Mouse (Mus musculus): ENCODE results near the gene Bicral. TPM values are rescaled to one million over a fixed set of nuclear protein-coding genes. Genes with fewer than 3 reads are reported as not detected.
A peak's percentile ranks its signal among the peaks of the same experiment; 100 is the strongest.
"Not testable (repeated sequence)": the region's sequence is repeated elsewhere in the genome, so short reads cannot be mapped to it uniquely, and the experiment has no call there.

Gene Bicral
- total RNA-seq, 2 experiments from 2014 or later, result 64.6 to 68.4 TPM

GRCm38 (mm10) chr17:46810672-46811071 lies 47.6 kb downstream of the Bicral start:
- ATAC-seq (replicated peaks; ENCODE audit: low FRiP score, poor library complexity, severe bottlenecking), result no peak

GRCm38 (mm10) chr17:46809131-46809830 lies 49.0 kb downstream of the Bicral start:
- no peak for ATAC-seq (replicated peaks; ENCODE audit: low FRiP score, poor library complexity, severe bottlenecking)

- no peak for ATAC-seq (replicated peaks; ENCODE audit: low FRiP score, poor library complexity, severe bottlenecking)
Measured at GRCm38 (mm10) chr17:46808376-46808775, 49.9 kb downstream of the Bicral start.

GRCm38 (mm10) chr17:46801761-46802160 lies 56.5 kb downstream of the Bicral start:
- ATAC-seq (replicated peaks; ENCODE audit: low FRiP score, poor library complexity, severe bottlenecking), result no peak

GRCm38 (mm10) chr17:46799680-46800079 lies 58.6 kb downstream of the Bicral start:
- no peak for ATAC-seq (replicated peaks; ENCODE audit: low FRiP score, poor library complexity, severe bottlenecking)

GRCm38 (mm10) chr17:46797386-46797785 lies 60.9 kb downstream of the Bicral start:
- no peak for ATAC-seq (replicated peaks; ENCODE audit: low FRiP score, poor library complexity, severe bottlenecking)

- no peak for ATAC-seq (replicated peaks; ENCODE audit: low FRiP score, poor library complexity, severe bottlenecking)
Measured at GRCm38 (mm10) chr17:46796743-46797142, 61.5 kb downstream of the Bicral start.

- no peak for ATAC-seq (replicated peaks; ENCODE audit: low FRiP score, poor library complexity, severe bottlenecking)
Measured at GRCm38 (mm10) chr17:46792963-46793362, 65.3 kb downstream of the Bicral start.

GRCm38 (mm10) chr17:46787974-46788373 lies 70.3 kb downstream of the Bicral start:
- not testable (repeated sequence) for ATAC-seq (replicated peaks; ENCODE audit: low FRiP score, poor library complexity, severe bottlenecking)

- no peak for ATAC-seq (replicated peaks; ENCODE audit: low FRiP score, poor library complexity, severe bottlenecking)
Measured at GRCm38 (mm10) chr17:46786952-46787351, 71.3 kb downstream of the Bicral start.

- ATAC-seq (replicated peaks; ENCODE audit: low FRiP score, poor library complexity, severe bottlenecking), result peak; percentile 22
Measured at GRCm38 (mm10) chr17:46783222-46783565, 75.1 kb downstream of the Bicral start.

- ATAC-seq (replicated peaks; ENCODE audit: low FRiP score, poor library complexity, severe bottlenecking), result peak; percentile 99
Measured at GRCm38 (mm10) chr17:46782341-46783221, 75.7 kb downstream of the Bicral start, which contains the start of gene Rpl7l1. Rpl7l1 (minus strand) TSS chr17:46782672.

GRCm38 (mm10) chr17:46781876-46782275 lies 76.4 kb downstream of the Bicral start:
- ATAC-seq (replicated peaks; ENCODE audit: low FRiP score, poor library complexity, severe bottlenecking), result no peak

- no peak for ATAC-seq (replicated peaks; ENCODE audit: low FRiP score, poor library complexity, severe bottlenecking)
Measured at GRCm38 (mm10) chr17:46776087-46776486, 82.2 kb downstream of the Bicral start.

- ATAC-seq (replicated peaks; ENCODE audit: low FRiP score, poor library complexity, severe bottlenecking), result no peak
Measured at GRCm38 (mm10) chr17:46775070-46775469, 83.2 kb downstream of the Bicral start.

GRCm38 (mm10) chr17:46774131-46774472 lies 84.2 kb downstream of the Bicral start:
- ATAC-seq (replicated peaks; ENCODE audit: low FRiP score, poor library complexity, severe bottlenecking), result no peak

- ATAC-seq (replicated peaks; ENCODE audit: low FRiP score, poor library complexity, severe bottlenecking), result no peak
Measured at GRCm38 (mm10) chr17:46773278-46774130, 84.8 kb downstream of the Bicral start.

- ATAC-seq (replicated peaks; ENCODE audit: low FRiP score, poor library complexity, severe bottlenecking), result peak; percentile 84
Measured at GRCm38 (mm10) chr17:46772404-46773277, 85.6 kb downstream of the Bicral start, which contains the start of gene 2310039H08Rik. 2310039H08Rik (plus strand) TSS chr17:46772635.

GRCm38 (mm10) chr17:46772038-46772403 lies 86.3 kb downstream of the Bicral start:
- ATAC-seq (replicated peaks; ENCODE audit: low FRiP score, poor library complexity, severe bottlenecking), result no peak

All from erythroid progenitor cell, adult 5-6 weeks (primary cell).